Mouse (Mus musculus): ENCODE measurements around the gene Lpcat2. TPM values are rescaled to one million over a fixed set of nuclear protein-coding genes. Genes with fewer than 3 reads are reported as not detected.

The Lpcat2 gene
- polyA plus RNA-seq, 1 experiment from 2014 or later, result 6.8 TPM

DNA sequence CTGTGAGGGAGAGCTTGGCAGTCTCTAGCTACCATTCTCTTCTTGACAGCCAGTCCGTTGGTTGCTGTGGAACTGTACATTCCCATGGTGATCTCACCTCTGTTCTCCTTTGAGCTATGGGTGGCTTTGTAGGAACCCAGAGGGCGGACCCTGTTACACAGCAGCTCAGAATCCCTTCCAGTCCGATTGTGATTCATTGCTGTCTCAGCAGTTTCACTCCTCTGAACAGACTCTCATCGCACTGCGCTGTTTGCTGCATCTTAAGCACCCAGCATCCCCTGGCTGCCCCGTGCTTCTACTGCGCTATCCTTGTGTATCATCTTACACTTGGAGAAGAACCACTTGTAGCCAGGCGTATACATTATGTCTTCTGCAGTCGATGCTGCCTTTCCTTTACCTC lies 44.5 kb downstream of the Lpcat2 start:
- no peaks in the 10 kb centered on the region for H3K27me3 ChIP-seq (replicated peaks; ENCODE audit: control insufficient read depth, insufficient read depth, low read length)
- no peak overlapping the region for H3K4me2 ChIP-seq (ENCODE audit: low read depth, low read length)
- WGBS, result 76% methylated on average over 9 of the region's 9 CpGs
- no peaks in the 10 kb centered on the region for H3K9me3 ChIP-seq (ENCODE audit: control insufficient read depth, low read length)
- no peaks in the 10 kb centered on the region for H3K36me3 ChIP-seq (ENCODE audit: control insufficient read depth, insufficient read depth, low read length)
- no peak for ATAC-seq
- no peaks in the 10 kb centered on the region for H3K4me1 ChIP-seq (ENCODE audit: control insufficient read depth, insufficient read depth, low read length)
- no peak overlapping the region for H3K9ac ChIP-seq (ENCODE audit: low read depth, low read length)
- H3K4me3 ChIP-seq (ENCODE audit: low read length), result no peak overlapping the region
- H3K27ac ChIP-seq (ENCODE audit: low read length), result no peak overlapping the region

DNA sequence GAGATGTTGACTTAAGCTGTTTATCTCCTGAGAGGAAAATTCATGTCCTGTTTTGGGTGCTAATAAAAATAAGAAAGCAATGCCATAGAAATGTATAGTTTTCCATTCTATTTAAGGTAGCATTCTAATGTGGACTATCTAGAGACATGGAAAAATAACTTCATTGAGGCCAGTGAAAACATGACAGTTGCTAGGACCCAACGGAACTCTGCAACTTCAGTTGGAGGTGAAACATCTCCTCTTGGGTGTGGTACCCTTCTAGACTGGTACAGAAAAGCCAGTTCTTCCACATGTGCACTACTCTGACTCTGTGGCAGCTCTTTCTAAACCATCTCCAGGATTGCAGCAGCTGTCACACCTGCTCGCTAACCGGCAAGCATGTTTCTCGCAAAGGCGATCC lies 46.0 kb downstream of the Lpcat2 start, which contains the start of gene Capns2:
TSS of gene Capns2 (plus strand) at position 301 of the 400 bp plus-strand sequence.
- no peaks in the 10 kb centered on the region for H3K4me1 ChIP-seq (ENCODE audit: control insufficient read depth, insufficient read depth, low read length)
- no peak for ATAC-seq
- H3K4me2 ChIP-seq (ENCODE audit: low read depth, low read length), result no peak within 1 kb of the TSS
- no peaks in the 10 kb centered on the region for H3K36me3 ChIP-seq (ENCODE audit: control insufficient read depth, insufficient read depth, low read length)
- WGBS, result 91% methylated on average over 5 of the region's 5 CpGs
- H3K9me3 ChIP-seq (ENCODE audit: control insufficient read depth, low read length), result no peaks in the 10 kb centered on the region
- no peak within 1 kb of the TSS for H3K9ac ChIP-seq (ENCODE audit: low read depth, low read length)
- H3K27ac ChIP-seq (ENCODE audit: low read length), result no peak within 1 kb of the TSS
- H3K4me3 ChIP-seq (ENCODE audit: low read length), result no peak within 1 kb of the TSS
- no peaks in the 10 kb centered on the region for H3K27me3 ChIP-seq (replicated peaks; ENCODE audit: control insufficient read depth, insufficient read depth, low read length)

DNA sequence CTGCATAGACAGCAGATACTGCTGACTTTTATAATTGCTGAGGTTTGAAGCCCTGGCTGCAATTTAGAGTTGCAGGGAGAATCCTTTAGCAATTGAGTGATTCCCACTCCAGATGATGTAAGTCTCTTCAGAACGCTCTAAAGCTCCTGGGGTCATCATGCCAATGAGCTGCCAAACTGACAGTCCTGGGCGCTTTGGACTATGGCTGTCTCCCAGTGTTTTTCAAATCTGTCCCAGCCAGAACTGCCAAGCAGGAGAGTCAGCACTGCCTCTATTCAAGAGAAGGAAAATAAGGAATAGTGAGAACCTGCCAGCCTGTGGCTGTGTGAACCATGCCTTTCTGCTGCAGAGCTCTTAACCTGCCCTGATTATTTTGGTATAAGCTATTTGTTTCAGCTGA lies 47.8 kb downstream of the Lpcat2 start:
- Histone ChIP-seq H3K36me3 (ENCODE audit: control insufficient read depth, insufficient read depth, low read length) (no peaks in the 10 kb centered on the region), H3K27ac (ENCODE audit: low read length) (no peak overlapping the region), H3K9ac (ENCODE audit: low read depth, low read length) (no peak overlapping the region), H3K4me3 (ENCODE audit: low read length) (no peak overlapping the region), H3K9me3 (ENCODE audit: control insufficient read depth, low read length) (no peaks in the 10 kb centered on the region), H3K4me1 (ENCODE audit: control insufficient read depth, insufficient read depth, low read length) (no peaks in the 10 kb centered on the region), H3K27me3 (replicated peaks; ENCODE audit: control insufficient read depth, insufficient read depth, low read length) (no peaks in the 10 kb centered on the region), H3K4me2 (ENCODE audit: low read depth, low read length) (no peak overlapping the region)
- 82% methylated on average over 2 of the region's 2 CpGs for WGBS
- no peak for ATAC-seq

DNA sequence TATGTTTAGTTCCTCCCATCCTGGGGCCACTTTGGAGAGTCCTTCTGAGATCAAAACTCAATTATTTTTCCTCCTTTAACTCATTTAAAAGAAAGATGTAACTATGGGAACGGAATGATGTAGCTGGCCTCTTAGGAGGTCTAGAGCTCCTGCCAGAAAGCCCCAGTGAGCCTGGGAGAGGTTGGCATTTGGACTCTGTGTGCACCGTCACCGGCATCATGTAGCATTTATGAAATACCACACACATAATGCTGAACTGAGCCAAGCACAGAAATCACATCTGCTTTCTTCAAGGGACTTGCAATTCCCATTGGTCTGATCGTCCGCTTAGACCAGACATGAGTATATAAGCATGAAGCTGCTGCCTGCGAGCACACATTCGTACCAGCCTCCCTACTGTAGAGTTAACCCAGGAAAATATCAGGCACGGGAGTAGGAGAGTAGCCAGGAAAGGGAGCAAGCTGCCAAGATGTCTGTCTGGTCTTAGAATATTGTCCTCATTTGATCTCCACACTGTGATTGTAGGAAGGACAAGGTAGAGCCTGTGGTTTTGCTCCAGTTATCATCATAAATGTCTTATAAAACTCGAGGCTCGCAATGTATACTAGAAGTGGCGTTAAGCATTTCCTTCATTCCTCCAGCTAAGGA lies 48.5 kb downstream of the Lpcat2 start:
- 87% methylated on average over 11 of the region's 11 CpGs for WGBS
- Histone ChIP-seq H3K27ac (ENCODE audit: low read length) (no peak overlapping the region), H3K4me1 (ENCODE audit: control insufficient read depth, insufficient read depth, low read length) (no peaks in the 10 kb centered on the region), H3K9ac (ENCODE audit: low read depth, low read length) (no peak overlapping the region), H3K4me2 (ENCODE audit: low read depth, low read length) (no peak overlapping the region), H3K4me3 (ENCODE audit: low read length) (no peak overlapping the region), H3K9me3 (ENCODE audit: control insufficient read depth, low read length) (no peaks in the 10 kb centered on the region), H3K27me3 (replicated peaks; ENCODE audit: control insufficient read depth, insufficient read depth, low read length) (no peaks in the 10 kb centered on the region), H3K36me3 (ENCODE audit: control insufficient read depth, insufficient read depth, low read length) (no peaks in the 10 kb centered on the region)
- no peak for ATAC-seq

DNA sequence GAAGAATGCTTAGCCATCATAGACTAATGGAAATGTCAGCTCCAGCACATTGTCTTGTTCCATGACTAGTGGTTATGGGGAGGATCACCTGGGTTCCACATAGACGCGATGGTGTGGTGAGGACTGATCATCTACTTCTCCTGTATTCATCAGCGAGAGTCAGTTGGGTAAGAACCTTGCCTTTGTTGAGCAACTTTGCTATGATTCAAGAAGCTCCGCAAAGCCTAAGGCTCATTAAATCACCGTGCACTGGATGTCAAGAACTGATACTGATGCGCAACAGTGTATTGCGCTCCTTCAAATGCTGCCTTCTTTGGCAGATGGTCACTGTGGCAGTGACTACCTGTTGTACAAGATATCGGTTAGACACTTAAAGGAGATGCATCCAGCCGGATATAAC lies 51.4 kb downstream of the Lpcat2 start:
- no peaks in the 10 kb centered on the region for H3K4me1 ChIP-seq (ENCODE audit: control insufficient read depth, insufficient read depth, low read length)
- H3K9me3 ChIP-seq (ENCODE audit: control insufficient read depth, low read length), result no peaks in the 10 kb centered on the region
- no peak for ATAC-seq
- H3K9ac ChIP-seq (ENCODE audit: low read depth, low read length), result no peak overlapping the region
- H3K36me3 ChIP-seq (ENCODE audit: control insufficient read depth, insufficient read depth, low read length), result no peaks in the 10 kb centered on the region
- no peak overlapping the region for H3K27ac ChIP-seq (ENCODE audit: low read length)
- WGBS, result 95% methylated on average over 9 of the region's 9 CpGs
- no peaks in the 10 kb centered on the region for H3K27me3 ChIP-seq (replicated peaks; ENCODE audit: control insufficient read depth, insufficient read depth, low read length)
- no peak overlapping the region for H3K4me2 ChIP-seq (ENCODE audit: low read depth, low read length)
- H3K4me3 ChIP-seq (ENCODE audit: low read length), result no peak overlapping the region

DNA sequence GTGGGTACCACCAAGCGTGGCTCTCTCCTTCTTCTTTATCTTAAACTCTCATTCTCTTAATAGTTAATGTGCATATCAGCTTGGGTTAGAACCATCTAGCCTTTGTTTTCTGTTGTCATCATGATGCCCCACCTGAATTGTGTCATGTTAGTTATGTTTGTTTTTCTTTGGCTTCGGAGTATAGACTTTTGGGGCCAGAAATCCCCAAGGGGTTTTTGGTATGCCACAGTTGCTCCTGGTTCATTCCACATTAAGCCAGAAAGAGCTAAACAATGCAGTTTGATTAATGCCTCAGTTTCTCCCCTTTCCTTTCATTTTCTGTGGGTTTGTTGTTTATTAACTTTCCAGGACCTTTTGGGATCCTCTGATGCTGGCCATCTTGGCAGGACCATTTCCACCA lies 53.3 kb downstream of the Lpcat2 start:
- no peak for ATAC-seq
- 85% methylated on average over 2 of the region's 2 CpGs for WGBS
- H3K4me3 ChIP-seq (ENCODE audit: low read length), result no peak overlapping the region
- no peak overlapping the region for H3K27ac ChIP-seq (ENCODE audit: low read length)
- H3K27me3 ChIP-seq (replicated peaks; ENCODE audit: control insufficient read depth, insufficient read depth, low read length), result no peaks in the 10 kb centered on the region
- no peak overlapping the region for H3K4me2 ChIP-seq (ENCODE audit: low read depth, low read length)
- no peak overlapping the region for H3K9ac ChIP-seq (ENCODE audit: low read depth, low read length)
- no peaks in the 10 kb centered on the region for H3K9me3 ChIP-seq (ENCODE audit: control insufficient read depth, low read length)
- no peaks in the 10 kb centered on the region for H3K36me3 ChIP-seq (ENCODE audit: control insufficient read depth, insufficient read depth, low read length)
- H3K4me1 ChIP-seq (ENCODE audit: control insufficient read depth, insufficient read depth, low read length), result no peaks in the 10 kb centered on the region

DNA sequence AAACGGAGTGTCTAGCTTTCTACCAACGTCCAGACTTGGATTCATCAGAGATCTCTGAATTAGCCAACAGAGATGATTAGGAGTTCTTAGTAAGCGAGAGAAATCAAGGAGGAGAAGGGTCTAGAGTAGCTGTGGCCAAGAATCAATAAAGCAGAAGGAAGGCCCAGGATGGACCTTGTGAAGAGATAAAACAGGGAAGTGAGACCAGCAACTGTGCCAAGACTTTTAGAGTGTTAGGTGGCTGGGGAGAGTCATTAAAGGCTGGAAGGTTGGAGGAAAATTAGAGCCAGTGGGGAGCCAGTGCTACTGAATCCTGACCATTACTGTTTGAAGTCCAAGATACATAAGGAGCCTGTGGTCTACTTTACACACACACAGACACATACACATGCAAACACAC lies 56.3 kb downstream of the Lpcat2 start:
- Histone ChIP-seq H3K4me2 (ENCODE audit: low read depth, low read length) (no peak overlapping the region), H3K9ac (ENCODE audit: low read depth, low read length) (no peak overlapping the region), H3K27me3 (replicated peaks; ENCODE audit: control insufficient read depth, insufficient read depth, low read length) (no peaks in the 10 kb centered on the region), H3K9me3 (ENCODE audit: control insufficient read depth, low read length) (no peaks in the 10 kb centered on the region), H3K4me3 (ENCODE audit: low read length) (no peak overlapping the region), H3K27ac (ENCODE audit: low read length) (no peak overlapping the region), H3K4me1 (ENCODE audit: control insufficient read depth, insufficient read depth, low read length) (no peaks in the 10 kb centered on the region), H3K36me3 (ENCODE audit: control insufficient read depth, insufficient read depth, low read length) (no peaks in the 10 kb centered on the region)
- ATAC-seq, result no peak
- WGBS, result 83% methylated on average over 3 of the region's 3 CpGs

DNA sequence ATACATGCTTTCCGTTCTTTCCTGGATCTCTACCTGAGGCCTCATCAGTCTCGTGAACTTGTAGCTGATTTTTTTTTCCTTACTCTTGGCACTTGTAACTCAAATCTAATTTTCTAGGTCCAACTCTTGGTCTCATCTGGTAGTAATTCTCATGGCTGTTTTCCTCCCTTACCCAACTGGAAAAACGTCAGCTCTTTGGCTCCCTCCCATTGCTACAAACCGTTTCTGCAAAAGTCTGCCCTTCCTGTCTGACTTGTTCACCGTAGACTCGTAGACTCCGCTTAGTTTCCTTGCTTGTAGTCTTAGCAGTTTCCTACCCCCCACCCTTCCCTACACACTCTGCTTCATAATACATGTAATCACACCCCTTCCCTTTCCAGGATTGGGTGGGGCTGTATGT lies 58.3 kb downstream of the Lpcat2 start:
- Histone ChIP-seq H3K4me1 (ENCODE audit: control insufficient read depth, insufficient read depth, low read length) (no peaks in the 10 kb centered on the region), H3K27me3 (replicated peaks; ENCODE audit: control insufficient read depth, insufficient read depth, low read length) (no peaks in the 10 kb centered on the region), H3K36me3 (ENCODE audit: control insufficient read depth, insufficient read depth, low read length) (no peaks in the 10 kb centered on the region), H3K9ac (ENCODE audit: low read depth, low read length) (no peak overlapping the region), H3K9me3 (ENCODE audit: control insufficient read depth, low read length) (no peaks in the 10 kb centered on the region), H3K27ac (ENCODE audit: low read length) (no peak overlapping the region), H3K4me2 (ENCODE audit: low read depth, low read length) (no peak overlapping the region), H3K4me3 (ENCODE audit: low read length) (no peak overlapping the region)
- ATAC-seq, result no peak
- 83% methylated on average over 7 of the region's 7 CpGs for WGBS

DNA sequence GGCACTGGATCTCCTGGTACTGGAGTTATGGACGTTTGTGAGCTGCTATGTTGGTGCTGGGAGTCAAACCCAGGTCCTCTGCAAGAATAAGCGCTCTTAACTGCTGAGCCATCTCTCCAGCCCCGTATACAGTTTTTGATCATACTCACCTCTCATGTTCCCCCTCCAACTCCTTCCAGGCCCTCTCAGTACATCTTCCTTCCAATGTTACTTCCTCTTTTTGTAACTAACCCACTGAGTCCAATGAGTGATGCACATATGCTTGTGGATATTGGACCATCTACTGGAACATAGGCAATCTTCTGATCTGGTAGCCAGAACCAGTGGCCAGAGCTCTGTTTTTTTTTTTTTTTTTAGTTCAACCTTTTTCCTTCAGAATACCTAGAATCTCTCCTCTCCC lies 60.9 kb downstream of the Lpcat2 start:
- WGBS, result 84% methylated on average over 3 of the region's 3 CpGs
- no peaks in the 10 kb centered on the region for H3K4me1 ChIP-seq (ENCODE audit: control insufficient read depth, insufficient read depth, low read length)
- H3K36me3 ChIP-seq (ENCODE audit: control insufficient read depth, insufficient read depth, low read length), result no peaks in the 10 kb centered on the region
- H3K4me3 ChIP-seq (ENCODE audit: low read length), result no peak overlapping the region
- H3K9me3 ChIP-seq (ENCODE audit: control insufficient read depth, low read length), result no peaks in the 10 kb centered on the region
- no peak overlapping the region for H3K4me2 ChIP-seq (ENCODE audit: low read depth, low read length)
- ATAC-seq, result no peak
- H3K9ac ChIP-seq (ENCODE audit: low read depth, low read length), result no peak overlapping the region
- no peaks in the 10 kb centered on the region for H3K27me3 ChIP-seq (replicated peaks; ENCODE audit: control insufficient read depth, insufficient read depth, low read length)
- no peak overlapping the region for H3K27ac ChIP-seq (ENCODE audit: low read length)

DNA sequence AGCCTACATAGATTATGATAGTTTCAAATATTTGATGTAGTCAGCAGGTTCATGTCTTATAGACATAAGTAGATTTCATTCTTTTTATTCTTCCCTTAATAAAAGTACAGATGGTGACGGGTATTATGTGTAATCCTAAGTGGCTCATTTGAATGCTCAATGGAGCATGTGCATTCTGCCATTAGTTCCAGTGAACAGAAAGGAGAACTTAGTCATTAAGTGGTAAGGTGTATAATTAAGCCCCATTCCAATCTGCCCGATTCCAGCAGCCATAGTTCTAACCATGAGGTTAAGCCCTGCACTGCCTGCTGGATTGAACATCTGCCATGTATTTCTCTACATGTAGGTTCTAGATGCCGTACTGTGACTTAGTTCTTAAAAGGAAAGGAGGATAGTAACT lies 66.6 kb downstream of the Lpcat2 start:
- 93% methylated on average over 3 of the region's 3 CpGs for WGBS
- H3K27me3 ChIP-seq (replicated peaks; ENCODE audit: control insufficient read depth, insufficient read depth, low read length), result no peaks in the 10 kb centered on the region
- no peak overlapping the region for H3K4me2 ChIP-seq (ENCODE audit: low read depth, low read length)
- no peaks in the 10 kb centered on the region for H3K4me1 ChIP-seq (ENCODE audit: control insufficient read depth, insufficient read depth, low read length)
- H3K9ac ChIP-seq (ENCODE audit: low read depth, low read length), result no peak overlapping the region
- ATAC-seq, result no peak
- no peaks in the 10 kb centered on the region for H3K9me3 ChIP-seq (ENCODE audit: control insufficient read depth, low read length)
- H3K27ac ChIP-seq (ENCODE audit: low read length), result no peak overlapping the region
- no peak overlapping the region for H3K4me3 ChIP-seq (ENCODE audit: low read length)
- no peaks in the 10 kb centered on the region for H3K36me3 ChIP-seq (ENCODE audit: control insufficient read depth, insufficient read depth, low read length)
